Mouse (Mus musculus) C2C12 (cell line): ENCODE measurements around the gene Cpm. TPM values are rescaled to one million over a fixed set of nuclear protein-coding genes. Genes with fewer than 3 reads are reported as not detected.

Experiments
- H3K27me3 ChIP-seq: one replicate; pipeline ENCODE4 v1.6.1; 2011; ENCODE audit not compliant: control insufficient read depth, insufficient read depth, insufficient read length
- H3K36me3 ChIP-seq: one replicate; pipeline ENCODE4 v1.6.1; 2011; ENCODE audit not compliant: control insufficient read depth, insufficient read depth
- H3K4me3 ChIP-seq: one replicate; pipeline ENCODE4 v1.5.1; 2011; ENCODE audit warnings: mild to moderate bottlenecking, control low read depth; ENCODE audit not compliant: poor library complexity, insufficient read depth, severe bottlenecking
- H3K79me2 ChIP-seq: one replicate; pipeline ENCODE4 v1.6.1; 2011; ENCODE audit not compliant: control insufficient read depth, insufficient read depth
- H3K79me3 ChIP-seq: one replicate; pipeline ENCODE4 v1.6.1; 2011; ENCODE audit warnings: low read depth, control low read depth
- H3ac ChIP-seq: one replicate; pipeline ENCODE3; 2011; ENCODE audit warnings: low read depth; ENCODE audit not compliant: control insufficient read depth, insufficient read length
- CEBPB ChIP-seq: IDR thresholded peaks from one replicate; pipeline ENCODE4 v1.6.1; 2011; ENCODE audit warnings: low read depth, mild to moderate bottlenecking, control low read depth, moderate library complexity
- CTCF ChIP-seq: IDR thresholded peaks from one replicate; pipeline ENCODE4 v1.5.1; 2011; ENCODE audit not compliant: control insufficient read depth, insufficient read depth, insufficient read length
- FOSL1 ChIP-seq: IDR thresholded peaks from one replicate; pipeline ENCODE4 v1.8.0; 2011; ENCODE audit warnings: mild to moderate bottlenecking, low read length; ENCODE audit not compliant: poor library complexity, insufficient read depth, severe bottlenecking
- MAX ChIP-seq: IDR thresholded peaks from one replicate; pipeline ENCODE4 v1.6.1; 2011; ENCODE audit warnings: mild to moderate bottlenecking, control low read depth
- MYOD1 ChIP-seq: IDR thresholded peaks from one replicate; pipeline ENCODE4 v1.6.1; 2011; ENCODE audit warnings: low read depth; ENCODE audit not compliant: control insufficient read depth, insufficient read length
- MYOG ChIP-seq: IDR thresholded peaks from one replicate; pipeline ENCODE4 v1.6.1; 2011; ENCODE audit not compliant: control insufficient read depth, insufficient read length; ENCODE audit errors: extremely low read depth
- USF1 ChIP-seq: IDR thresholded peaks from one replicate; pipeline ENCODE4 v1.6.1; 2011; ENCODE audit warnings: low read depth, mild to moderate bottlenecking, control low read depth, moderate library complexity
- polyA plus RNA-seq: library from polyadenylated mRNA; unstranded; fragments of >200 nt; fragmentation: generic; extraction: Trizol; gene quantifications from one replicate; pipeline ENCODE4 v1.2.1, GENCODE M21; 2012; ENCODE audit warnings: missing spikeins

The Cpm gene
- polyA plus RNA-seq, 1 experiment = 0.06 TPM

- H3K79me2 ChIP-seq = no peaks in the 10 kb centered on the region
- H3K79me3 ChIP-seq = no peaks in the 10 kb centered on the region
- H3K36me3 ChIP-seq = no peaks in the 10 kb centered on the region
- TF ChIP-seq FOSL1 (no peak), USF1 (no peak), CTCF (no peak), MAX (no peak), CEBPB (no peak), MYOG (no peak), MYOD1 (no peak)
- H3K27me3 ChIP-seq = peaks cover 12% of the 10 kb centered on the region
- no peak overlapping the region for H3ac ChIP-seq
- H3K4me3 ChIP-seq = no peak overlapping the region
Observed at GRCm38 (mm10) chr10:117633564-117634208, 4.4 kb downstream of the Cpm start.

GRCm38 (mm10) chr10:117634323-117635030, 5.2 kb downstream of the Cpm start:
- H3K79me3 ChIP-seq = no peaks in the 10 kb centered on the region

GRCm38 (mm10) chr10:117635078-117635771, 5.9 kb downstream of the Cpm start:
- no peak for TF ChIP-seq CTCF
- TF ChIP-seq FOSL1 = no peak
- no peak for TF ChIP-seq MAX
- TF ChIP-seq CEBPB = no peak
- TF ChIP-seq MYOD1 = no peak
- no peak for TF ChIP-seq USF1
- no peak for TF ChIP-seq MYOG
- Histone ChIP-seq H3K79me3 (no peaks in the 10 kb centered on the region), H3K27me3 (peaks cover 3% of the 10 kb centered on the region), H3K36me3 (no peaks in the 10 kb centered on the region), H3K4me3 (no peak overlapping the region), H3ac (no peak overlapping the region), H3K79me2 (no peaks in the 10 kb centered on the region)

More at GRCm38 (mm10) chr10:117634323-117635030, 5.2 kb downstream of the Cpm start:
- H3K79me2 ChIP-seq = no peaks in the 10 kb centered on the region
- H3K27me3 ChIP-seq = peaks cover 7% of the 10 kb centered on the region
- H3ac ChIP-seq = no peak overlapping the region
- TF ChIP-seq MYOD1 (no peak), CTCF (no peak), USF1 (no peak), MYOG (no peak), FOSL1 (no peak), CEBPB (no peak), MAX (no peak)
- no peaks in the 10 kb centered on the region for H3K36me3 ChIP-seq
- H3K4me3 ChIP-seq = no peak overlapping the region

GRCm38 (mm10) chr10:117635823-117636589, 6.7 kb downstream of the Cpm start:
- H3K79me2 ChIP-seq = no peaks in the 10 kb centered on the region
- no peak overlapping the region for H3K4me3 ChIP-seq
- H3ac ChIP-seq = no peak overlapping the region
- peaks cover 3% of the 10 kb centered on the region for H3K27me3 ChIP-seq
- no peaks in the 10 kb centered on the region for H3K79me3 ChIP-seq
- H3K36me3 ChIP-seq = no peaks in the 10 kb centered on the region
- TF ChIP-seq USF1 = no peak
- TF ChIP-seq MAX = no peak
- TF ChIP-seq CEBPB = no peak
- no peak for TF ChIP-seq CTCF
- no peak for TF ChIP-seq MYOG
- no peak for TF ChIP-seq MYOD1
- no peak for TF ChIP-seq FOSL1
